Mouse (Mus musculus) liver, embryonic 11.5 days (tissue): ENCODE data around the gene Lpp. TPM values are rescaled to one million over a fixed set of nuclear protein-coding genes. Genes with fewer than 3 reads are reported as not detected.

ENCODE experiments used
- ATAC-seq: fragments of 200-750 bp; cut with Nextera tagmentation; replicated peaks from 2 replicates; pipeline ENCODE4 v1.8.0; 2017; ENCODE audit warnings: moderate number of reproducible peaks, mild to moderate bottlenecking, moderate TSS enrichment, moderate library complexity; ENCODE audit not compliant: low FRiP score
- DNase-seq: peaks from one replicate; pipeline ENCODE4 v3.0.0-alpha.2; 2017; ENCODE audit warnings: low spot score
- H3K27ac ChIP-seq: fragments of 300-500 bp; sonication (generic); 2 replicates; pipeline ENCODE4 v1.5.1; 2014; ENCODE audit warnings: mild to moderate bottlenecking, low read depth, low read length, control low read depth
- H3K27me3 ChIP-seq: fragments of 300-500 bp; sonication (generic); replicated peaks from 2 replicates; pipeline ENCODE4 v1.6.1; 2014; ENCODE audit warnings: low read length, mixed read lengths; ENCODE audit not compliant: control insufficient read depth, insufficient read depth
- H3K36me3 ChIP-seq: fragments of 300-500 bp; sonication (generic); 2 replicates; pipeline ENCODE4 v1.6.1; 2014; ENCODE audit warnings: mild to moderate bottlenecking, low read length, moderate library complexity, mixed read lengths; ENCODE audit not compliant: control insufficient read depth, insufficient read depth
- H3K4me1 ChIP-seq: fragments of 300-500 bp; sonication (generic); replicated peaks from 2 replicates; pipeline ENCODE4 v1.6.1; 2014; ENCODE audit warnings: low read length, mixed read lengths; ENCODE audit not compliant: control insufficient read depth, insufficient read depth
- H3K4me2 ChIP-seq: fragments of 300-500 bp; sonication (generic); 2 replicates; pipeline ENCODE4 v1.6.1; 2014; ENCODE audit warnings: mild to moderate bottlenecking, control low read depth, moderate library complexity
- H3K4me3 ChIP-seq: fragments of 300-500 bp; sonication (generic); 2 replicates; pipeline ENCODE4 v1.5.1; 2014; ENCODE audit warnings: low read depth, low read length, control low read depth
- H3K9ac ChIP-seq: fragments of 300-500 bp; sonication (generic); 2 replicates; pipeline ENCODE4 v1.6.1; 2014; ENCODE audit warnings: low read depth, low read length, control low read depth
- H3K9me3 ChIP-seq: fragments of 300-500 bp; sonication (generic); 2 replicates; pipeline ENCODE4 v1.6.1; 2016; ENCODE audit warnings: low read length, inconsistent platforms, mixed read lengths; ENCODE audit not compliant: control insufficient read depth
- WGBS: fragments of 180-500 bp; shearing (Covaris S2); extraction: QIAGEN DNeasy Blood & Tissue Kit; methylation state at CpG from one replicate; pipeline ENCODE4 v1.1.7; 2014; 5-methylcytosine and 5-hydroxymethylcytosine counted together
- polyA plus RNA-seq: library from polyadenylated mRNA; unstranded; fragments of >200 nt; fragmentation: Nextera tagmentation; extraction: Ambion mirVana; gene quantifications from 2 replicates; pipeline ENCODE4 v1.2.1, GENCODE M21; 2014

Gene Lpp
- polyA plus RNA-seq, 1 experiment from 2014 or later: 21.2 TPM

- H3K27me3 ChIP-seq: no peaks in the 10 kb centered on the region
- H3K4me2 ChIP-seq: no peak overlapping the region
- DNase-seq: no peak
- H3K4me1 ChIP-seq: no peaks in the 10 kb centered on the region
- H3K4me3 ChIP-seq: no peak overlapping the region
- no peaks in the 10 kb centered on the region for H3K9me3 ChIP-seq
- no peaks in the 10 kb centered on the region for H3K36me3 ChIP-seq
- H3K9ac ChIP-seq: no peak overlapping the region
- WGBS: 75% methylated on average over 3 of the region's 3 CpGs
- ATAC-seq: no peak
- no peak overlapping the region for H3K27ac ChIP-seq
Observed at GRCm38 (mm10) chr16:24788973-24789372, 395.7 kb downstream of the Lpp start.

DNA sequence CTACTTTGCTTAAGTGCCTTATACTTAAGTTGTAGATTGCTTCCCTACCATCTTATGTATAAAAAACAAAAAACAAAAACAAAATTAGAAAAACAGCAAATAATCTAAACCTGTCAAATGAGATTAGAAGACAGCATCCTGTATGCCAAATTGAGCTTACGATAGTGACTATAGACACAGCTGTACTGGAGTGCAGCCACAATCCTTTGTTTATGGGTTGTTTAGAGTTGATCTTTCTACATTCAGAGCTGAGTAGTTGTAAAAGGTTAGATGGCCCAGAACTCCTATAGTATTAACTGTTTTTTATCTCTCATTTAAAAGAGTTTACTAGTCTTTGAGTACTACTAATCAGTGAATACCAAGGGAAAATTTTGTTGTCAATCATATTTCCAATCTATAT, 398.1 kb downstream of the Lpp start:
- no peak overlapping the region for H3K4me3 ChIP-seq
- no peak for ATAC-seq
- WGBS: 94% methylated on average over 1 of the region's 1 CpGs
- no peaks in the 10 kb centered on the region for H3K27me3 ChIP-seq
- no peaks in the 10 kb centered on the region for H3K36me3 ChIP-seq
- DNase-seq: no peak
- H3K9ac ChIP-seq: no peak overlapping the region
- no peaks in the 10 kb centered on the region for H3K4me1 ChIP-seq
- H3K27ac ChIP-seq: no peak overlapping the region
- H3K4me2 ChIP-seq: no peak overlapping the region
- H3K9me3 ChIP-seq: no peaks in the 10 kb centered on the region

DNA sequence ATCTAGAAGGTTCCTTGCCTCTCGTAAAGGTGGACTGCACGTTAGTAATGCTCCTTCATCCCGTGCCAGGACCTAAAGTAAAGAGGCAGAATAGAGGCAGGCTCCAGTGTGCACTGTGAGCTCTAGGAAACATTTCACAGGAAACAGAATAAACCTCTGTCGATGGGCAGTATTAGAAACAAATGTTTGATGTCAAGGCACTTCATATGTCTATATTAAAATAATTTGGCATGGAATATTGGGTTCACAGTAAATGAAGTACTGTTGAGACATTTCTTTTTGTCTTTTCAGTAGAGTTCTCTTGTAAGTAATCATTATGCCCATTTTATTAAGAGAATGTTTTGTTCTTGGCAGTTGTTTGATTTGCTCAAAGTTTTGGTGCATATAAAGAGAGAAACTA, 398.7 kb downstream of the Lpp start:
- no peak overlapping the region for H3K27ac ChIP-seq
- H3K36me3 ChIP-seq: no peaks in the 10 kb centered on the region
- H3K4me3 ChIP-seq: no peak overlapping the region
- ATAC-seq: no peak
- 88% methylated on average over 4 of the region's 4 CpGs for WGBS
- no peak for DNase-seq
- H3K4me1 ChIP-seq: no peaks in the 10 kb centered on the region
- H3K4me2 ChIP-seq: no peak overlapping the region
- H3K9ac ChIP-seq: no peak overlapping the region
- no peaks in the 10 kb centered on the region for H3K9me3 ChIP-seq
- H3K27me3 ChIP-seq: no peaks in the 10 kb centered on the region

DNA sequence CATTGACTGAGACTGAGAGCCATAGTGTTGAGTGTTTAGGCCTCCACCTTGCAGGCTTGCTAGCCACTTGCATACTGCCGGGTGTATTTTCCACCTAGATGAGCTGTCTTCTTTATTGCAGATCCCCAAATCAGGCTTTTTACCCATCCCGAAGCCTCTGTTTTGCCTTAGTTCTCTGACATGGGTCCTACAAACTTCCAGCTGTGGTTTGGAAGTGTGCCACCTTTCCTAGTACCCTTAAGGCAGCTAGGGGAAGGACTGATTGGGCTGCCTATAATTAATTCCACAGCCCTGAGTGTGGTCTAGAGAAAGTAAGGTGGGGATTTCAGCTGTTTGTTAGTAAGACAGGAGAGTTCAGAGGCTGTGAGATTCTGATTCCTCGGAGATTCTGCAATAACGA, 399.5 kb downstream of the Lpp start:
- H3K36me3 ChIP-seq: no peaks in the 10 kb centered on the region
- H3K4me2 ChIP-seq: no peak overlapping the region
- no peak overlapping the region for H3K4me3 ChIP-seq
- no peak overlapping the region for H3K9ac ChIP-seq
- ATAC-seq (no peak), DNase-seq (no peak)
- no peak overlapping the region for H3K27ac ChIP-seq
- no peaks in the 10 kb centered on the region for H3K27me3 ChIP-seq
- no peaks in the 10 kb centered on the region for H3K9me3 ChIP-seq
- H3K4me1 ChIP-seq: no peaks in the 10 kb centered on the region
- WGBS: 83% methylated on average over 4 of the region's 4 CpGs

DNA sequence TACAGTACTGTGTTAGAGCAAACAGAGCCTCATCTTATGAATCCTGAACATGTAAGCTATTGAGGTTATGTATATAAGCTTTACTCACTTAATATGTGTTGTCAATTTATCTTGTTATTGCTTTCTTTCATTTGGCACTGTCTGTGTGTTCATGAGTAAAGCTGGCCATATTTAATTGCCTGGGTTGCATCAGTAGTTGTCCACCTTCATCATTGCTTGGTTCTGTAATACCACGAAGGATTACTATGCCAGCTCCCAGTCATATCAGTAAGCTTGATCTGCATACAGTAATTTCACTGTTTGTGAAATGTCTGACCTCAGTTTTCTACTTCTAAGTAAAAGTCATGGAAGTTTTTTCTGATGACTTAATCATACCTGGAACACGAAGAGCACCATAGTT, 401.4 kb downstream of the Lpp start:
- Histone ChIP-seq H3K27ac (no peak overlapping the region), H3K9ac (no peak overlapping the region), H3K4me2 (no peak overlapping the region), H3K4me1 (no peaks in the 10 kb centered on the region), H3K9me3 (no peaks in the 10 kb centered on the region), H3K36me3 (no peaks in the 10 kb centered on the region), H3K27me3 (no peaks in the 10 kb centered on the region), H3K4me3 (no peak overlapping the region)
- DNase-seq (no peak), ATAC-seq (no peak)
- WGBS: 80% methylated on average over 2 of the region's 2 CpGs

DNA sequence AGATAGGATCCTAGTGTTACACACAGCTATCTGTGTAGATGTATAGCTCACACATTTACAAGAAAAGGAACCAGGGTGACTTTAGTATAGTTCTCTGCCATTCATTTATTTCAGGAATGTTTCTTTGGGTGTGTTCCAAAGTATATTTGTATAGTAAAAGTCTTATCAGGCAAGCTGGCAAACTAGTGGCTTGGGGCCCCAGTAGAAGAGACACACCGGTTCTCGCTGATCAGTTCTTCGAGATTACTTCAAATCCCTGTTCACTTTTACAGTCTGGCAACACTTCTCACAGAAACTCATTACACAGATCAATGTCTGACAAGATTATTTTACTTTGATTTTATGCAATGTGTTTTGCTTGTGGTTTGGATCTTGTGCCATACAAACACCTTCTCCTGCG, 408.0 kb downstream of the Lpp start:
- no peak overlapping the region for H3K9ac ChIP-seq
- 74% methylated on average over 4 of the region's 4 CpGs for WGBS
- H3K36me3 ChIP-seq: no peaks in the 10 kb centered on the region
- H3K4me2 ChIP-seq: no peak overlapping the region
- no peak for DNase-seq
- no peak overlapping the region for H3K27ac ChIP-seq
- H3K4me3 ChIP-seq: no peak overlapping the region
- no peaks in the 10 kb centered on the region for H3K27me3 ChIP-seq
- no peaks in the 10 kb centered on the region for H3K4me1 ChIP-seq
- no peak for ATAC-seq
- no peaks in the 10 kb centered on the region for H3K9me3 ChIP-seq

DNA sequence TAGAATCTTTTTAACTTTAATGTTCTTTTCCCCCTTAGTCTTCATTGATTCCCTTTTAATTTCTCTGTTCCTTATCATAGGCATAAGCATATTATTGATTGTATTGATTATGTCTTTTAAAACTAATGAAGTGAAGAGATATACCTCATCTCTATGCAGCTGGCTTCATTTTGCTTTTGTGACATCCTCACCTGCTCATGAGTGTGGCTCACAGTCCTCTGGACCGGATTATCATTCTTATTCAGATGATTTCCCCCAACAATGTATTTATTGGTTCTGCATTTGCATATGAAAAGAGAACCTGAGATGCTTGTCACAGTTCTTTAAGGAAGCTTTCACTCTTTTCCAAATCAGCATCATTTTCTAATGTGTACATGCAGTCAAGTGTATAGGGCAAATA, 408.5 kb downstream of the Lpp start:
- H3K9ac ChIP-seq: no peak overlapping the region
- no peaks in the 10 kb centered on the region for H3K27me3 ChIP-seq
- no peak for ATAC-seq
- H3K27ac ChIP-seq: no peak overlapping the region
- no peak overlapping the region for H3K4me2 ChIP-seq
- H3K4me1 ChIP-seq: no peaks in the 10 kb centered on the region
- no peak for DNase-seq
- no peak overlapping the region for H3K4me3 ChIP-seq
- no peaks in the 10 kb centered on the region for H3K36me3 ChIP-seq
- 89% methylated on average over 1 of the region's 1 CpGs for WGBS
- H3K9me3 ChIP-seq: no peaks in the 10 kb centered on the region

GRCm38 (mm10) chr16:24806093-24806492, 412.8 kb downstream of the Lpp start:
- DNase-seq (no peak), ATAC-seq (no peak)
- H3K4me2 ChIP-seq: no peak overlapping the region
- H3K9me3 ChIP-seq: no peaks in the 10 kb centered on the region
- no peaks in the 10 kb centered on the region for H3K27me3 ChIP-seq
- no peak overlapping the region for H3K9ac ChIP-seq
- H3K4me1 ChIP-seq: no peaks in the 10 kb centered on the region
- H3K27ac ChIP-seq: no peak overlapping the region
- WGBS: 85% methylated on average over 1 of the region's 1 CpGs
- no peaks in the 10 kb centered on the region for H3K36me3 ChIP-seq
- no peak overlapping the region for H3K4me3 ChIP-seq

- no peak overlapping the region for H3K9ac ChIP-seq
- DNase-seq (no peak), ATAC-seq (no peak)
- no peaks in the 10 kb centered on the region for H3K36me3 ChIP-seq
- H3K27me3 ChIP-seq: no peaks in the 10 kb centered on the region
- H3K9me3 ChIP-seq: no peaks in the 10 kb centered on the region
- no peak overlapping the region for H3K4me2 ChIP-seq
- H3K27ac ChIP-seq: no peak overlapping the region
- H3K4me1 ChIP-seq: no peaks in the 10 kb centered on the region
- H3K4me3 ChIP-seq: no peak overlapping the region
- 56% methylated on average over 4 of the region's 4 CpGs for whole genome bisulfite sequencing
Observed at GRCm38 (mm10) chr16:24807565-24807964, 414.3 kb downstream of the Lpp start.
